8 mouse cellular contexts compared by ENCODE assay signal in the genomic region with DNA sequence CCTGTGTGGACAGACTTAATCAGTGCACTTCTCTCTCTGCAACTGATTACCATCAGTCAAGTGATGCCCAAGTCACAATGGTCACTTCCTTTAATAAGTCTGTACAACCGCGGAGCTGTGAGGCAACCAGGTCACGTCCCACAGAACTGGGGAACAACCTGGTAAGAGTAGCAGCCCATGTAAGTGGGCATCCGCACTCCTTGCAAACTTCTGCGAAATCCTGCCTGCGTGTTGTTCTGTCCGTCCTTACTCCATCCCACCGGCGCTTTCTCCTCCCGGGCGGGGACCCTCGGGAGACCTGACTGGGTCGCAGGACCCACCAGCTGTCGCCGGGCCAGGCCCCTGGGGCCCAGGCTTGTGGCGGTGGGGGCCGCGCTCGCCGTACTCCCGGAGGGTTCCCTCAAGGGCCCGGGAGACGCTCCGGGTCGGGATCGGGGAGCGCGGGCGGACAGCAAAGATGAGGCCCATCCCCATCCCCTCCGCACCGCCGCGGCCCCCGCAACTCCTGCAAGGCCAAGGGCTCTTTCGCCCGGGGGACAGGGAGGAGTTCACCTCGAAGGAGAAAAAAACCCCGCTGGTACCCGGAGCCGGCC. TPM values are rescaled to one million over a fixed set of nuclear protein-coding genes. Genes with fewer than 3 reads are reported as not detected.
DNase-seq lines count a peak whose midpoint lies in the region; ATAC-seq and TF ChIP-seq lines count a peak whose summit lies in the region.

No protein-coding gene starts in this region.

- no peaks in the 10 kb centered on the region; the same call in 1 of the 2 replicates for H3K36me3 ChIP-seq in testis, adult 2 months (ENCODE audit: control insufficient read depth, insufficient read depth, low read length)
- H3K36me3 ChIP-seq in heart, embryonic 15.5 days, result no peaks in the 10 kb centered on the region
- no peaks in the 10 kb centered on the region for H3K36me3 ChIP-seq in limb, embryonic 15.5 days
- H3K36me3 ChIP-seq in midbrain, embryonic 15.5 days (replicated peaks), result no peaks in the 10 kb centered on the region

- H3K9me3 ChIP-seq in heart, embryonic 15.5 days (replicated peaks), result no peaks in the 10 kb centered on the region
- H3K9me3 ChIP-seq in limb, embryonic 15.5 days, result no peaks in the 10 kb centered on the region
- no peaks in the 10 kb centered on the region for H3K9me3 ChIP-seq in midbrain, embryonic 15.5 days

- H3K4me3 ChIP-seq in testis, adult 2 months (ENCODE audit: control insufficient read depth, low read depth, low read length), result peak overlapping the region; percentile 95
- peak overlapping the region; percentile 90 for H3K4me3 ChIP-seq in heart, embryonic 15.5 days
- H3K4me3 ChIP-seq in limb, embryonic 15.5 days, result peak overlapping the region; percentile 81
- peak overlapping the region; percentile 96 for H3K4me3 ChIP-seq in midbrain, embryonic 15.5 days

- H3K27ac ChIP-seq in testis, adult 2 months (ENCODE audit: control insufficient read depth, insufficient read depth, low read depth, low read length), result peak overlapping the region; percentile 65
- peak overlapping the region; percentile 92 for H3K27ac ChIP-seq in heart, embryonic 15.5 days
- H3K27ac ChIP-seq in limb, embryonic 15.5 days, result peak overlapping the region; percentile 52; the same call in 1 of the 2 replicates
- peak overlapping the region; percentile 92 for H3K27ac ChIP-seq in midbrain, embryonic 15.5 days

- WGBS in heart, embryonic 15.5 days, result 0% methylated on average over 40 of the region's 40 CpGs
- under 1% methylated on average over 40 of the region's 40 CpGs for WGBS in limb, embryonic 15.5 days
- 0% methylated on average over 36 of the region's 40 CpGs for WGBS in midbrain, embryonic 15.5 days

- ATAC-seq in heart, embryonic 15.5 days (replicated peaks; ENCODE audit: insufficient number of reproducible peaks, insufficient read depth, low FRiP score, low read depth), result peak; percentile 38
- peak; percentile 74 for ATAC-seq in limb, embryonic 15.5 days (ENCODE audit: insufficient number of reproducible peaks, low FRiP score, low TSS enrichment, low read depth)
- peak; percentile 75 for ATAC-seq in midbrain, embryonic 15.5 days (replicated peaks)

- peak overlapping the region; percentile 83 for H3K9ac ChIP-seq in heart, embryonic 15.5 days
- peak overlapping the region; percentile 80 for H3K9ac ChIP-seq in limb, embryonic 15.5 days
- peak overlapping the region; percentile 63 for H3K9ac ChIP-seq in midbrain, embryonic 15.5 days

- no peak for TF ChIP-seq CTCF in testis, adult 2 months (IDR thresholded peaks at IDR 0.05; ENCODE audit: control insufficient read depth, insufficient read depth, insufficient replicate concordance, low read depth, low read length)

- DNase-seq in adrenal gland, adult 8-10 months, result peak; percentile 34
- no peak for DNase-seq in adrenal gland, postnatal 10 days
- no peak for DNase-seq in testis, postnatal 14 days (ENCODE audit: low spot score)
- DNase-seq in right cerebral cortex, postnatal 10 days (ENCODE audit: low spot score in 2 of 2), result no peak

- H3K4me2 ChIP-seq in heart, embryonic 15.5 days, result peak overlapping the region; percentile 84
- peak overlapping the region; percentile 78 for H3K4me2 ChIP-seq in limb, embryonic 15.5 days
- H3K4me2 ChIP-seq in midbrain, embryonic 15.5 days, result peak overlapping the region; percentile 75

- peaks cover 2% of the 10 kb centered on the region; the same call in 1 of the 2 replicates for H3K4me1 ChIP-seq in testis, adult 2 months (ENCODE audit: control insufficient read depth, insufficient read depth, low read length)
- peaks cover 11% of the 10 kb centered on the region for H3K4me1 ChIP-seq in heart, embryonic 15.5 days (replicated peaks)
- H3K4me1 ChIP-seq in limb, embryonic 15.5 days, result 0 out of 2 replicates have a peak, but pooled peaks cover 2% of the 10 kb centered on the region
- H3K4me1 ChIP-seq in midbrain, embryonic 15.5 days, result peaks cover 13% of the 10 kb centered on the region

- no peaks in the 10 kb centered on the region for H3K27me3 ChIP-seq in testis, adult 2 months (ENCODE audit: control insufficient read depth, insufficient read depth, low read length)
- H3K27me3 ChIP-seq in heart, embryonic 15.5 days, result no peaks in the 10 kb centered on the region
- no peaks in the 10 kb centered on the region for H3K27me3 ChIP-seq in limb, embryonic 15.5 days
- H3K27me3 ChIP-seq in midbrain, embryonic 15.5 days (replicated peaks), result no peaks in the 10 kb centered on the region

- no peak for TF ChIP-seq POLR2A in testis, adult 2 months (IDR thresholded peaks at IDR 0.05; ENCODE audit: control insufficient read depth, low read depth, low read length)

RNA-seq across cellular contexts. Expression of a gene that starts 0.7 kb away (rescaled TPM):
- total RNA-seq in adrenal gland, adult 8-10 months (2022), result 10 to 100 TPM; 14.9 to 24.3 (median 20.1) TPM
- 10 to 100 TPM; 16.4 to 29.4 TPM for total RNA-seq in adrenal gland, postnatal 10 days (2021)
- polyA plus RNA-seq in testis, adult 2 months (2012; rRNA removed), result 8.1 and 10.2 TPM in 2 replicates
- polyA plus RNA-seq in heart, embryonic 15.5 days (2015; fragmentation: Nextera tagmentation; extraction: Ambion mirVana), result 19.0 and 20.1 TPM in 2 replicates
- polyA plus RNA-seq in limb, embryonic 15.5 days (2015; fragmentation: Nextera tagmentation; extraction: Ambion mirVana), result 9.4 and 9.8 TPM in 2 replicates
- 50.4 and 51.4 TPM in 2 replicates for polyA plus RNA-seq in midbrain, embryonic 15.5 days (2015; fragmentation: Nextera tagmentation; extraction: Ambion mirVana)
